Mouse (Mus musculus): ENCODE data around the gene Abtb2.

- no peak for TF ChIP-seq POLR2A (IDR thresholded peaks at IDR 0.05; ENCODE audit: extremely low read depth, insufficient read depth, low read length)
- no peak for TF ChIP-seq CTCF (IDR thresholded peaks at IDR 0.05; ENCODE audit: extremely low read depth, insufficient read depth, low read length)
These were observed 137.8 kb downstream of the Abtb2 start for GRCm38 (mm10) chr2:103703865-103704264.

Measured in cortical plate, adult 2 months (tissue).